Mouse (Mus musculus) intestine, postnatal 0 days (tissue): ENCODE results near the gene 4931422A03Rik. TPM values are rescaled to one million over a fixed set of nuclear protein-coding genes. Genes with fewer than 3 reads are reported as not detected.
A peak's percentile ranks its signal among the peaks of the same experiment; 100 is the strongest.

ENCODE experiments used
- ATAC-seq: fragments of 200-750 bp; cut with Nextera tagmentation; 2 replicates; pipeline ENCODE4 v1.8.0; 2017; ENCODE audit warnings: mild to moderate bottlenecking, moderate TSS enrichment, moderate library complexity
- H3K27ac ChIP-seq: fragments of 300-500 bp; sonication (generic); 2 replicates; pipeline ENCODE4 v1.5.1; 2014; ENCODE audit warnings: mild to moderate bottlenecking, low read depth, low read length, moderate library complexity
- H3K27me3 ChIP-seq: fragments of 300-500 bp; sonication (generic); replicated peaks from 2 replicates; pipeline ENCODE4 v1.6.1; 2014; ENCODE audit warnings: low read length, mixed read lengths; ENCODE audit not compliant: control insufficient read depth, insufficient read depth
- H3K36me3 ChIP-seq: fragments of 300-500 bp; sonication (generic); 2 replicates; pipeline ENCODE4 v1.6.1; 2014; ENCODE audit warnings: mild to moderate bottlenecking, moderate library complexity; ENCODE audit not compliant: control insufficient read depth, insufficient read depth
- H3K4me1 ChIP-seq: fragments of 300-500 bp; sonication (generic); replicated peaks from 2 replicates; pipeline ENCODE4 v1.6.1; 2014; ENCODE audit warnings: antibody characterized with exemption, low read length, mixed read lengths; ENCODE audit not compliant: control insufficient read depth, insufficient read depth
- H3K4me2 ChIP-seq: fragments of 300-500 bp; sonication (generic); replicated peaks from 2 replicates; pipeline ENCODE4 v1.6.1; 2014; ENCODE audit warnings: low read depth, mild to moderate bottlenecking, moderate library complexity
- H3K4me3 ChIP-seq: fragments of 300-500 bp; sonication (generic); 2 replicates; pipeline ENCODE4 v1.5.1; 2014; ENCODE audit warnings: low read depth, low read length
- H3K9ac ChIP-seq: fragments of 300-500 bp; sonication (generic); 2 replicates; pipeline ENCODE4 v1.6.1; 2014; ENCODE audit warnings: mild to moderate bottlenecking, low read depth, low read length
- H3K9me3 ChIP-seq: fragments of 300-500 bp; sonication (generic); 2 replicates; pipeline ENCODE4 v1.6.1; 2016; ENCODE audit warnings: mixed run types; ENCODE audit not compliant: control insufficient read depth
- CTCF ChIP-seq: sonication (generic); IDR thresholded peaks from 2 replicates; pipeline ENCODE4 v1.5.1; 2016; ENCODE audit warnings: low read depth, mild to moderate bottlenecking, control low read depth, antibody characterized with exemption, moderate library complexity
- WGBS: fragments of 180-500 bp; shearing (Covaris S2); extraction: QIAGEN DNeasy Blood & Tissue Kit; methylation state at CpG from one replicate; pipeline ENCODE4 v1.1.7; 2014; 5-methylcytosine and 5-hydroxymethylcytosine counted together
- polyA plus RNA-seq: library from polyadenylated mRNA; unstranded; fragments of >200 nt; fragmentation: Nextera tagmentation; extraction: Ambion mirVana; gene quantifications from 2 replicates; pipeline ENCODE4 v1.2.1, GENCODE M21; 2015

4931422A03Rik gene
- polyA plus RNA-seq, 1 experiment from 2014 or later: 0.83 TPM

GRCm38 (mm10) chr2:104007793-104008519 is 20.2 kb downstream of the 4931422A03Rik start:
- Histone ChIP-seq H3K4me2 (no peak overlapping the region), H3K9ac (no peak overlapping the region), H3K27me3 (peaks cover 1% of the 10 kb centered on the region; the same call in 1 of the 2 replicates), H3K4me1 (no peaks in the 10 kb centered on the region), H3K4me3 (no peak overlapping the region), H3K36me3 (no peaks in the 10 kb centered on the region), H3K27ac (no peak overlapping the region), H3K9me3 (no peaks in the 10 kb centered on the region)
- 76% methylated on average over 7 of the region's 7 CpGs for WGBS
- no peak for ATAC-seq
- TF ChIP-seq CTCF: no peak

GRCm38 (mm10) chr2:104002711-104003413 is 25.3 kb downstream of the 4931422A03Rik start:
- no peaks in the 10 kb centered on the region for H3K9me3 ChIP-seq
- peak; percentile 80 for TF ChIP-seq CTCF
- H3K27me3 ChIP-seq: peaks cover 4% of the 10 kb centered on the region; the same call in 1 of the 2 replicates
- no peak overlapping the region for H3K4me2 ChIP-seq
- no peak for ATAC-seq
- 32% methylated on average over 16 of the region's 16 CpGs for WGBS
- no peaks in the 10 kb centered on the region for H3K4me1 ChIP-seq
- H3K27ac ChIP-seq: no peak overlapping the region
- no peak overlapping the region for H3K4me3 ChIP-seq
- no peak overlapping the region for H3K9ac ChIP-seq
- no peaks in the 10 kb centered on the region for H3K36me3 ChIP-seq

- no peaks in the 10 kb centered on the region for H3K9me3 ChIP-seq
- H3K4me3 ChIP-seq: no peak overlapping the region
- H3K9ac ChIP-seq: no peak overlapping the region
- H3K27ac ChIP-seq: no peak overlapping the region
- TF ChIP-seq CTCF: no peak
- no peak for ATAC-seq
- H3K4me2 ChIP-seq: no peak overlapping the region
- peaks cover 4% of the 10 kb centered on the region; the same call in 1 of the 2 replicates for H3K27me3 ChIP-seq
- 76% methylated on average over 4 of the region's 4 CpGs for WGBS
- no peaks in the 10 kb centered on the region for H3K4me1 ChIP-seq
- H3K36me3 ChIP-seq: no peaks in the 10 kb centered on the region
These were observed 26.3 kb downstream of the 4931422A03Rik start for GRCm38 (mm10) chr2:104001861-104002260.

- Histone ChIP-seq H3K27me3 (peaks cover 4% of the 10 kb centered on the region; the same call in 1 of the 2 replicates), H3K36me3 (no peaks in the 10 kb centered on the region), H3K4me1 (no peaks in the 10 kb centered on the region), H3K9ac (no peak overlapping the region), H3K27ac (no peak overlapping the region), H3K9me3 (no peaks in the 10 kb centered on the region), H3K4me2 (no peak overlapping the region), H3K4me3 (no peak overlapping the region)
- 26% methylated on average over 2 of the region's 2 CpGs for WGBS
- peak; percentile 72 for TF ChIP-seq CTCF
- no peak for ATAC-seq
These were observed 27.1 kb downstream of the 4931422A03Rik start for GRCm38 (mm10) chr2:104001076-104001475.

- Histone ChIP-seq H3K4me2 (no peak overlapping the region), H3K9ac (no peak overlapping the region), H3K27me3 (0 out of 2 replicates have a peak, but pooled peaks cover 3% of the 10 kb centered on the region), H3K9me3 (no peaks in the 10 kb centered on the region), H3K27ac (no peak overlapping the region), H3K4me3 (no peak overlapping the region), H3K36me3 (no peaks in the 10 kb centered on the region), H3K4me1 (no peaks in the 10 kb centered on the region)
- ATAC-seq: no peak
- 38% methylated on average over 17 of the region's 17 CpGs for WGBS
- TF ChIP-seq CTCF: no peak
These were observed 35.4 kb downstream of the 4931422A03Rik start for GRCm38 (mm10) chr2:103992618-103993332.

GRCm38 (mm10) chr2:103992162-103992561 is 36.0 kb downstream of the 4931422A03Rik start:
- Histone ChIP-seq H3K9me3 (no peaks in the 10 kb centered on the region), H3K4me1 (no peaks in the 10 kb centered on the region), H3K4me3 (no peak overlapping the region), H3K9ac (no peak overlapping the region), H3K27ac (no peak overlapping the region), H3K27me3 (0 out of 2 replicates have a peak, but pooled peaks cover 3% of the 10 kb centered on the region), H3K36me3 (no peaks in the 10 kb centered on the region), H3K4me2 (no peak overlapping the region)
- ATAC-seq: no peak
- TF ChIP-seq CTCF: no peak
- WGBS: 61% methylated on average over 9 of the region's 9 CpGs
